Mouse (Mus musculus) frontal cortex, postnatal 10 days (tissue): ENCODE measurements around the gene Trabd2b.
A peak's percentile ranks its signal among the peaks of the same experiment; 100 is the strongest.

Experiments used
- DNase-seq, 2 experiments: peaks; one replicate each; pipeline ENCODE4 v3.0.0; 2022; ENCODE audit warnings: low spot score in 2 of 2, mixed read lengths in 1 of 2

Trabd2b gene

DNA sequence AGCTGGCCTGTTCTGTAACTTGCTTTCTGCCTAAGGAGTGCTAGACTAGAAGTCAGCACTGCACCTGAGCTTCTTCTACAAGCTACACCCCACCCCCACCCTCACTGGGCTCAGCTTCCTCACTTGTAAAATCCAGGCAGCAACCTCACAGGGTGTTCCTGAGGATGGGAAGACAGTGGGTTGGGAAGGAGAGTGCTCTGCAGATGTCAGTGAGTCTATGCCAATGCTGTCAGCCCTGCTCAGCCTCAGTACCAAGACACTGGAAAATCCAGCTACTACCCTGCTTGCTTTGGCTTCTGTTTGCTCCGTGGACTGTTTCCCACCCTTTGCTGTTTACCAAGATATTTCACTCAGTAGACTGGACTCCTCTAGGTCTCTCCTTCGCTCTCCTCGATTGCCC, 36.1 kb downstream of the Trabd2b start:
- no peak for DNase-seq

GRCm38 (mm10) chr4:114448393-114449052, 42.0 kb downstream of the Trabd2b start:
- DNase-seq, result no peak

DNA sequence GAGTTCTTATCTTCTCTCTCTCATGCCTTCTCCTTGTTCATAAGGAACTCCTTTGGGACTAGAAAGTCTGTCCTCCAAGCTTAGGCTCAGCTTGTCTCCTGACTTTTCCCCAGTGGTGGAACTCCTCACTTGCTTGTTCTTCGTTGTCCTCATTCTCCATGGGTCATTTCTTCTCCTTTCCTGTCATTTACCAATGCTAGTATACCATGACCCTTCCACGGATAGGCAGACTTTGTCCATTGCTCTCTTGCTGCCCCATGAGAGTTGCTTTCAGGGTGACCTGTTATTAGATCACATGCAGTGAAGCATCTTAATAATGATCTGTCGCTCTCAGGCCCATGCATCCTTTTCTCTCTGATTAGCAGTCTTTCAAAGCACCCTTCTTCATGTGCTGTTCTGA, 46.6 kb downstream of the Trabd2b start:
- no peak for DNase-seq

- no peak for DNase-seq
Observed at GRCm38 (mm10) chr4:114454016-114454415, 47.5 kb downstream of the Trabd2b start.

DNA sequence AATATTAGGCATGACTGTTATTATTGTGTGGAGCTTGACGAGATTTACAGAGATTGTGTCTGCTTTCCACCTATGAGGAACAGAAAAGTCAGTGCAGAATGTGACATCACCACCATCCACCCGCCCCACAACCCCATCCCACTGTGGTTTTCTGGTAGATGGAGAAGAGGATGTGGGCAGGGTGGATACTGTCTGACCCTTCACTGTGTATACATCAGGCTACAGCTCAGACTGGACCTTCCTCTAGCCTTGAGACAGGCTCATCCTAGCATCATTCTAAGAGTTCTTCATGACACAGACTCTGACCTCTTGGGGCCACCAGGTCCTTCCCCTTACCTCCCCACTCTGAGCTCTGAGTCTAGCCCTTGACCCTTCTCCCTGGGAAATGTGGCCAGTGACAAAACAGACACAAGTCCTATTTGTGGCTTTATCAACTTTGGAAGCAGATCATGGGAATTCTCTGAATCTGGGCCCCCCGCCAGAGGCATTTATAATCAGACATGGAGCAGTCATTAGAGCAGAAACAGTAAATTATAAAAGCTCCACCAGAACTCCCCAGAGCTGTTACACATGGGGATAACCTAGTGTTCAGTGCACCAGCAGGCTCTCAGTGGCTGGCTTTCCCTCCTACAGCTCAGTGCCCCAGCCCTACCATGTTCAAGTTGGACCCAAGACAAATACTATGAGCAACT, 48.1 kb downstream of the Trabd2b start:
- no peak for DNase-seq

DNA sequence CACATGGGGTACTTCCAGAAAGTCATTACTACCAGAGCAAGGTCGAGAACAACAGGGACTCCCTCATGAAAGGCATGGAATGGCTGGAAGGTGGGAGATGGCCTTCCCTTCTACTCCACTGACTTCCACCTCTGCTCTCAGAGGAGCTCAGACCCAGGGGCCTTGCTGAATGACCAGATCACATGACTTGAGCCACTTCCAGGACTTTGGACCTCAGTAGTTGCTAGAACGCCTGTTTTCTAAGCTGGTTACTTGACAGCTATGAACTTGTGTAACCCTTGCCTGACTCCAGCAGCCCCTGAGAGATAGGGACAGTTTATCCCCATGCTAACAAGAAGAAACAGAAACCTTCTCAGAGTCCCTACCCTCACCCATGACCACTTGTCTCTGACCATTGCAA, 50.6 kb downstream of the Trabd2b start:
- DNase-seq, result no peak

- DNase-seq, result no peak
Observed at GRCm38 (mm10) chr4:114459591-114459990, 53.1 kb downstream of the Trabd2b start.

DNA sequence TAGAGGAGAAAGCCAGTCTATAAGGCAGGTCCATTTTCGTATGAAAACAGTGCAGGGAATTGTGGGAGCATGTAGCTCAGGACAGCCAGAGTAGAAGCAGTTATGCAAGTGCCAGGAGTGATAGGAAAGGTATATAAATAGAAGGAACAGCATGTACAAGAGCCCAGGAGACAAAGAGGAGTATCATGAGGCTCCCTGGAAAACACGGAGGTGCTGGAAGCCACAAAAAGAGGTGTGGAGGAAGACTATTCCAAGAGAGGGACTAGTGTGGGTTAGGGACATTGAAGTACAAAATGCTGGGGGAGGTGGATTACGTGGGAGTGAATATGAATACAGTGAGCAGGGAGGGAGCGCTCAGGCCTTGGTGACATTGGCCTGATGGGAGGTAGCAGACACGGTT, 53.9 kb downstream of the Trabd2b start:
- DNase-seq, result no peak

DNA sequence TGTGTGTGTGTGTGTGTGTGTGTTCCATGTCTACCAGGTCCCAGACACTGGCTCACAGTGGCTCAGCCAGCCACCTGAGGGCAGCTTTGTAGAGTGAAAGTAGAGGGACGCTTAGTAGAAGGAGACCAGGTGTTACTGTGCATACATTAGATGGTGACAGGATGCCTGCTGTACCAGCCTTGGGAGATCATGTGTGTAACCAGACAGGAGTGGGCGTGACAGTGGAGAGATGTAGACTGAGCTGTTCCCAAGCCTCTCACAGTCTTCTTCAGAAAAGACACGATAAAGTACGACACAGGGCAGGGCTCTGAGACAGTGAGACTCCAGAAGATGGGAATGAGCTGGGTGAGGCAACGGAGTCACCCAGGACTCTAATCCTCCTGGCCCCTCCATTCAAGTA, 54.6 kb downstream of the Trabd2b start:
- no peak for DNase-seq

DNA sequence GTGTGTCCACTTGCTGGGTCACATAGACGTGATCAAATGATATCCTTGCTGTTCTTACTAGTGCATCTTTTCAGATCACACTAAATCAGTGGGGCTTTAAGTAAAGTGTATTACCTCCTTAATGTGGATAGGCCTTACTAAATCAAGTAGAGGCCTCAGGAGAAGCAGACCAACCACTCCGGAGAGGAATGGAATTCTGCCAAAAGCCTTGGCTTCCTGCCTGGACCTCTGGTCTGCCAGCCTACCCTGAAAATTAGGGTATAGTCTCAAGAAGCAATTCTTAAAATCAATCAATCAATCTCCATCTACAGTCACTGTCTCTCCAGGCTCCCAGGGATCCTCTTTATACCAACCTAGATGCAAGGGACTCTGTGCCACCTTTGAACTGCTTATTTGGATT, 59.1 kb downstream of the Trabd2b start:
- DNase-seq, result no peak

GRCm38 (mm10) chr4:114467371-114468094, 61.0 kb downstream of the Trabd2b start:
- no peak for DNase-seq

DNA sequence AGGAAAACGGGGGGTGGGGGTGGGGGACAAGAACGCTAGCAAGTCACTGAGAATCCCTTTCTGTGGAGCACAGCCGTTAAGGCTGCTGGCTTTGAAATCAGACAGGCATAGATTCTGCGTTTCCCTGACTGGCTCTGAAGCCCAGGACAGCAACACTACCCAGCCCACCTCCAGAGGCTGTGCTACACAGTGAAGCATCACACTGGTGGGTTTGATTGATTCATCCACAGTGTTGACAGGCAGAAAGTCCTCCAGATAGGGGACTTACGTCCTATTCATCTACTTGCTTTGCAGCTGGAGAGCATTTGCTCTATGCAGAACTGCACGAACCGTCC, 61.5 kb downstream of the Trabd2b start:
- DNase-seq, result no peak

DNA sequence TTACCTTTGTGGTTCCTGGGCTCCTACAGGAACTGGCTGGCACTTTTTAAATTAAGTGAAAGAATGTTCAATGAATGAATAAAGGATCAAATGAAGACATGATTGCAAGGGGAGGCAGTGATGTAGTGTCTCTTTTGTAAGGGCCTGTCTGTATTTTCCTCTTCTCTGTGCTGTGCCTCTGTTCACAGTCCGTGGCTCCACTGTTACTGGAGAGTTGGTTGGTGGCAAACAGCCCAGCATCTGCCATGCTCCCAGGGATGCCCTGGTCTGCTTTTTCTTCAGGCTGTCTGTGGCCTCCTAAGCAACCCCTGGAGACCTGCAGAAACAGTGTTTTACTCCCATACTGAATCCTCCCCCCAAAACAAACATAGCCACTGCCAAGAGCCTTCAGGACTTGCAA, 63.4 kb downstream of the Trabd2b start:
- DNase-seq, result no peak

DNA sequence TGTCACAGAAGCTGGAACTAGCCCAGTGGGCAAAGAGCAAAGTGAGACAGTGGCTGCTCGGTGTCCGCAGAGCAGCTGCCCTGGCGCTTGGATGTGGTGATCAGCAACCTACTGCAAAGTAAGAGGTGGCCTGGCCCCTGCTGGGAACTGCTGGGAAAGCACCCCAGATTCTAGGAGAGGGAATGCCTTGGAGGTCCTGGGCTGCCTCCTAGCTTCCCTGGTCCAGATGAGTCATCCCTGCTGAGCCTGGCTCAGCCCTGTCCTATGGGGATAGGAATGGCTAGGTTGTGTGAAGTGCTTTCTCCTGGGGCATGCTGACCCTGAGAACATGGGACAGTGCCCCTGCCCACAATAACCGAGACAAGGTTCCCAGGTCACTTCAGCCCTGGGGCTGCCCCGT, 65.6 kb downstream of the Trabd2b start:
- no peak for DNase-seq

- no peak for DNase-seq
Observed at GRCm38 (mm10) chr4:114476316-114476715, 69.8 kb downstream of the Trabd2b start.

DNA sequence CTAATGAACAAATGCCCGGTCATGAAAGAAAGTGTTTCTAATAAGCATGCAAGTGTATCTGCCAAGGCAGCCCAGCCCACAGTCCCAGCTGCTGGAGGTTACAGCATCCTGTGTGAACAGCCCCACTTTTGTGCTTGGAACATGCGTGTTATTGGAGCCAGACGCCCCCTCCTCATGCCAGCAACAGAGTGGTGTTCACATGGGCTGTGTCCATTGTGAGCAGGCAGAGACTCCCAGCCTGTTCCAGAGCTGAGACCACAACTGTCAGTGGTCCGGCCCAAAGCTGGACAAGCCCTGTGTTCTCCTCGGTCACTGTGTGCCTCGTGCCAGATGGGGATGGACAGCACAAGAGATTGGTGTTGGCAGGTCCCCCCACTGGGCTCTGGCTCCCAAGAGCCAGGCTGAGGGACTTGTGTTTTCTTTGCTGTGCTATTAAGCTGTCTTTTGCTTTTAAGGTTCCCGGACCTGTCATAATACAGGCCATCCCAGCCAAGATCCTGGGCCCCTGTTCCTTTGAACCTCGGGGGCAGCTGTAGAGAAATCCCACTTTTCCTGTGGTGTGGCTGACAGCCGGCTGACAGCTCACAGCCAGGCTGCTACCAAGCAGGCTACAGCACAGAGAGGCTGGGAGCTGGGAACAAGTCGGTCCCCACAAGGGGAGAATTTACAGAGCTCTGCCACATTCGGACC, 70.7 kb downstream of the Trabd2b start:
- peak in 1 of 2 experiments; percentile 40 for DNase-seq

- no peak for DNase-seq
Observed at GRCm38 (mm10) chr4:114481518-114481917, 75.0 kb downstream of the Trabd2b start.

DNA sequence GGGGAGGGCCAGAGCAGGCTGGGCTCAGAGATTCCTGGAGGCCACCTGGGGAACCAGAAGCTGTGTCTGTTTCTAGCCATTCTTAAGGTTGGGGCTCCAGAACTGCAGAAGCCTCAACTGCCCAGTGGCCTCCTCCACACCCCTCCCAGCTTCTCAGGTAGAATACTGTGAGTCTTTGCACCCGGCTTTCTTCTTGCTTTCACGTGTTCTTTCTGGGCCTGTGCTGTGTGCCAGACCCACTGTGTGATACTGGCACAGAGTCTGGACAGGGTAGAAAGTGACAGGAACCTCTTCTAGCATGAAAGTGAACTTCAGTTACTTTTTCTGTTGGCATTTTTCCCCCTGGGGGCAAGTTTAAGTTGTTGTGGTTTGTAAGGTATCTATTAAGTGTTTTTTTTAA, 77.6 kb downstream of the Trabd2b start:
- no peak for DNase-seq

DNA sequence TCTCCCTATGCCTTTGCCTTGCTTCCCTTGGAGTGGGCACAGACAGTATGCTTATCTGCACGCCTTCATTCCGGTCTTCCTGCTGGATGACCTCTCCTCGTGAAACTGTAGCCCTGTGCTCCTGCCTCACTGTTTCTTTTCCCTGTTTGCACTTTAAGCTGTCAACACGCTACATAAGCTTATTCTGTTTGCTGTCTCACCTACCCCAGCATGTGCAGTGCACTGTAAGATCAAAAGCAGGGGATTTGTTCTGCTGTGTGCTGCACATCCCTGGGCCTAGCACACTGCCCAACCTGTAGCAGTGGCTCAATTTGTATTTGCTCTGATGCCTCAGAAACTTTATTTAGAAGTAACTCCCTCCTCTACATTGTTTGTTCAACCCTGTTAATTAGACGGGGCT, 79.5 kb downstream of the Trabd2b start:
- no peak for DNase-seq

GRCm38 (mm10) chr4:114486885-114487531, 80.5 kb downstream of the Trabd2b start:
- DNase-seq, result no peak

GRCm38 (mm10) chr4:114487701-114488100, 81.2 kb downstream of the Trabd2b start:
- no peak for DNase-seq

- no peak for DNase-seq
Observed at GRCm38 (mm10) chr4:114492157-114492556, 85.6 kb downstream of the Trabd2b start.
